Mouse (Mus musculus): Measurements from ENCODE around the gene Krt36. TPM values are rescaled to one million over a fixed set of nuclear protein-coding genes. Genes with fewer than 3 reads are reported as not detected.
A peak's percentile ranks its signal among the peaks of the same experiment; 100 is the strongest.

The Krt36 gene
- polyA plus RNA-seq, 1 experiment from 2014 or later = not detected

- Histone ChIP-seq H3K4me3 (ENCODE audit: low read depth, low read length) (no peak overlapping the region), H3K9ac (ENCODE audit: low read depth, low read length) (no peak overlapping the region), H3K4me1 (replicated peaks; ENCODE audit: control insufficient read depth, insufficient read depth, low read length) (no peaks in the 10 kb centered on the region), H3K9me3 (ENCODE audit: control insufficient read depth, low read length) (no peaks in the 10 kb centered on the region), H3K36me3 (ENCODE audit: control insufficient read depth, insufficient read depth, low read length) (no peaks in the 10 kb centered on the region), H3K27me3 (ENCODE audit: control insufficient read depth, insufficient read depth, low read length) (no peaks in the 10 kb centered on the region), H3K4me2 (replicated peaks; ENCODE audit: low read depth, low read length) (no peak overlapping the region), H3K27ac (ENCODE audit: low read depth, low read length) (no peak overlapping the region)
- ATAC-seq (ENCODE audit: low FRiP score) = no peak
- 69% methylated on average over 8 of the region's 8 CpGs for WGBS
- DNase-seq (ENCODE audit: low spot score) = peak; percentile 14
These were observed 46.6 kb downstream of the Krt36 start for GRCm38 (mm10) chr11:100058875-100059274.

DNA sequence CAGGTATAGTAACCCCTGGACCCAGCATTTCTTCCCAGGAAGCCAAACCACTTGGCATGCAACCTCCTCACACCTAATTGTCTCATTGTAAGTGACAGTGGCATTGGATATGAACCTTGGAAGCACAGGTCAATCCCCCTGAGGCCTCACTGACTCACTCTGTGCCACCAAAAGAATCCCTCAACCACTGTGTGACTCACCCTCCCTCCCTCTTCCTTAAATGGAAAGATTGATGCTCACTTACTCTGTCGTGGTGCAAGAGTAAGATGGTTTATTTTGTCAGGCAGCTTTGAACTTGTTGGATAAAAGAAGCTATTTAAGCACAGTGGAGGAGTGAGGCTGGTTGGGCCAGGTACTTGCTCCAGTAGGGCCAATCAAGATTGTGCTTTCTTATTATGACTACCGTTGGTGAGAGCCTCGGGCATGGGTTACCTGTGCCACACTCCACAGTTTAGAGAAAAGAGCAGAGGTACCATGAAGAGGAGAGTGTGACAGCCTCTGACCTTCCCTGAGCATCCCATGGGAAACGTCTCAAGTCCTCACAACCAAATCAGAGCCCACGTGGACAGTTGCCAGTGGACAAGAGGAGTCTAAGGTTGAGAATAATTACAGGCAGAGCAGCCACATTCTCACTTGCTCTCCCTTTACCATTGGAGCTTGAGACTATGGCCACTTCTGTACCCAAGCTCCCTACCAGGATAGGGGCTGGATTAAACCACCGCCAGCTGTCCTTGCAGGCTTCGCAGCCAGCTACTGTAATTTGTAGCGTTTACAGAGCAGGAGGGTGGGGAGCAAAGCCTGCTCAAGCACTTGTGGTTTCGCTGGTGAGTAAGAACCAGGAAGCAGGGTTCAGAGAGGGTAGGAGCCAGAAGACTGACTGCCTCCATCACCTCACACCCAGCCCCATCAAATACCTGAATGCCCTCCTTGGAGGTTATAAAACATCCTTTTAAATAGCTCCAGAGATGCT lies 49.5 kb downstream of the Krt36 start:
- WGBS = 83% methylated on average over 9 of the region's 9 CpGs
- Histone ChIP-seq H3K27me3 (ENCODE audit: control insufficient read depth, insufficient read depth, low read length) (no peaks in the 10 kb centered on the region), H3K36me3 (ENCODE audit: control insufficient read depth, insufficient read depth, low read length) (no peaks in the 10 kb centered on the region), H3K9ac (ENCODE audit: low read depth, low read length) (no peak overlapping the region), H3K4me3 (ENCODE audit: low read depth, low read length) (no peak overlapping the region), H3K27ac (ENCODE audit: low read depth, low read length) (no peak overlapping the region), H3K4me2 (replicated peaks; ENCODE audit: low read depth, low read length) (no peak overlapping the region), H3K9me3 (ENCODE audit: control insufficient read depth, low read length) (no peaks in the 10 kb centered on the region), H3K4me1 (replicated peaks; ENCODE audit: control insufficient read depth, insufficient read depth, low read length) (no peaks in the 10 kb centered on the region)
- ATAC-seq (ENCODE audit: low FRiP score) = no peak
- no peak for DNase-seq (ENCODE audit: low spot score)

Other genes with a start within 250 kb of the Krt36 start
- not detected in 2 replicates for gene Gm11568, start 247.7 kb downstream of the Krt36 start, polyA plus RNA-seq (2014; fragmentation: Nextera tagmentation; extraction: Ambion mirVana)
- not detected in 2 replicates for gene Gm11559, start 241.2 kb downstream of the Krt36 start, polyA plus RNA-seq (2014; fragmentation: Nextera tagmentation; extraction: Ambion mirVana)
- gene Krtap9-1, start 232.2 kb downstream of the Krt36 start, polyA plus RNA-seq (2014; fragmentation: Nextera tagmentation; extraction: Ambion mirVana) = not detected in 2 replicates
- not detected in 2 replicates for gene Gm11567, start 226.4 kb downstream of the Krt36 start, polyA plus RNA-seq (2014; fragmentation: Nextera tagmentation; extraction: Ambion mirVana)
- not detected in 2 replicates for gene Krtap31-1, start 197.7 kb downstream of the Krt36 start, polyA plus RNA-seq (2014; fragmentation: Nextera tagmentation; extraction: Ambion mirVana)
- gene Gm11565, start 190.9 kb downstream of the Krt36 start, polyA plus RNA-seq (2014; fragmentation: Nextera tagmentation; extraction: Ambion mirVana) = not detected in 2 replicates
- not detected in 2 replicates for gene Krtap31-2, start 169.3 kb downstream of the Krt36 start, polyA plus RNA-seq (2014; fragmentation: Nextera tagmentation; extraction: Ambion mirVana)
- gene Krtap9-5, start 157.2 kb downstream of the Krt36 start, polyA plus RNA-seq (2014; fragmentation: Nextera tagmentation; extraction: Ambion mirVana) = not detected in 2 replicates
- gene Krtap29-1, start 126.6 kb downstream of the Krt36 start, polyA plus RNA-seq (2014; fragmentation: Nextera tagmentation; extraction: Ambion mirVana) = not detected in 2 replicates
- not detected in 2 replicates for gene Krtap16-1, start 119.0 kb downstream of the Krt36 start, polyA plus RNA-seq (2014; fragmentation: Nextera tagmentation; extraction: Ambion mirVana)
- gene Krtap17-1, start 111.6 kb downstream of the Krt36 start, polyA plus RNA-seq (2014; fragmentation: Nextera tagmentation; extraction: Ambion mirVana) = 0.23 TPM in 1 of 2 replicates, not detected in the other
- not detected in 2 replicates for gene Krt33a, start 89.4 kb downstream of the Krt36 start, polyA plus RNA-seq (2014; fragmentation: Nextera tagmentation; extraction: Ambion mirVana)
- not detected in 2 replicates for gene Krt33b, start 75.8 kb downstream of the Krt36 start, polyA plus RNA-seq (2014; fragmentation: Nextera tagmentation; extraction: Ambion mirVana)
- gene Krt34, start 64.1 kb downstream of the Krt36 start, polyA plus RNA-seq (2014; fragmentation: Nextera tagmentation; extraction: Ambion mirVana) = not detected in 2 replicates
- not detected in 2 replicates for gene Krt31, start 55.1 kb downstream of the Krt36 start, polyA plus RNA-seq (2014; fragmentation: Nextera tagmentation; extraction: Ambion mirVana)
- gene Krt32, start 17.4 kb downstream of the Krt36 start, polyA plus RNA-seq (2014; fragmentation: Nextera tagmentation; extraction: Ambion mirVana) = not detected in 2 replicates
- gene Krt35, start 9.4 kb downstream of the Krt36 start, polyA plus RNA-seq (2014; fragmentation: Nextera tagmentation; extraction: Ambion mirVana) = not detected in 2 replicates
- not detected in 2 replicates for gene Krt13, start 15.9 kb upstream of the Krt36 start, polyA plus RNA-seq (2014; fragmentation: Nextera tagmentation; extraction: Ambion mirVana)
- 1.3 and 2.4 TPM in 2 replicates for gene Krt15, start 30.3 kb upstream of the Krt36 start, polyA plus RNA-seq (2014; fragmentation: Nextera tagmentation; extraction: Ambion mirVana)
- 4.8 and 5.1 TPM in 2 replicates for gene Krt19, start 43.0 kb upstream of the Krt36 start, polyA plus RNA-seq (2014; fragmentation: Nextera tagmentation; extraction: Ambion mirVana)
- gene Krt9, start 87.6 kb upstream of the Krt36 start, polyA plus RNA-seq (2014; fragmentation: Nextera tagmentation; extraction: Ambion mirVana) = not detected in 2 replicates
- 2.4 and 3.9 TPM in 2 replicates for gene Krt14, start 101.9 kb upstream of the Krt36 start, polyA plus RNA-seq (2014; fragmentation: Nextera tagmentation; extraction: Ambion mirVana)
- gene Krt16, start 143.3 kb upstream of the Krt36 start, polyA plus RNA-seq (2014; fragmentation: Nextera tagmentation; extraction: Ambion mirVana) = not detected in 2 replicates
- 0.22 and 0.25 TPM in 2 replicates for gene Krt17, start 155.4 kb upstream of the Krt36 start, polyA plus RNA-seq (2014; fragmentation: Nextera tagmentation; extraction: Ambion mirVana)
- gene Krt42, start 164.2 kb upstream of the Krt36 start, polyA plus RNA-seq (2014; fragmentation: Nextera tagmentation; extraction: Ambion mirVana) = not detected in 2 replicates
- 1,709 and 1,853 TPM in 2 replicates for gene Eif1, start 214.3 kb upstream of the Krt36 start, polyA plus RNA-seq (2014; fragmentation: Nextera tagmentation; extraction: Ambion mirVana)
- 1.1 TPM in 1 of 2 replicates, not detected in the other for gene Gast, start 228.8 kb upstream of the Krt36 start, polyA plus RNA-seq (2014; fragmentation: Nextera tagmentation; extraction: Ambion mirVana)